Mouse (Mus musculus): Measurements from ENCODE around the gene Hist1h2ak.
A peak's percentile ranks its signal among the peaks of the same experiment; 100 is the strongest.
"Not testable (repeated sequence)": the region's sequence is repeated elsewhere in the genome, so short reads cannot be mapped to it uniquely, and the experiment has no call there.

Gene Hist1h2ak

DNA sequence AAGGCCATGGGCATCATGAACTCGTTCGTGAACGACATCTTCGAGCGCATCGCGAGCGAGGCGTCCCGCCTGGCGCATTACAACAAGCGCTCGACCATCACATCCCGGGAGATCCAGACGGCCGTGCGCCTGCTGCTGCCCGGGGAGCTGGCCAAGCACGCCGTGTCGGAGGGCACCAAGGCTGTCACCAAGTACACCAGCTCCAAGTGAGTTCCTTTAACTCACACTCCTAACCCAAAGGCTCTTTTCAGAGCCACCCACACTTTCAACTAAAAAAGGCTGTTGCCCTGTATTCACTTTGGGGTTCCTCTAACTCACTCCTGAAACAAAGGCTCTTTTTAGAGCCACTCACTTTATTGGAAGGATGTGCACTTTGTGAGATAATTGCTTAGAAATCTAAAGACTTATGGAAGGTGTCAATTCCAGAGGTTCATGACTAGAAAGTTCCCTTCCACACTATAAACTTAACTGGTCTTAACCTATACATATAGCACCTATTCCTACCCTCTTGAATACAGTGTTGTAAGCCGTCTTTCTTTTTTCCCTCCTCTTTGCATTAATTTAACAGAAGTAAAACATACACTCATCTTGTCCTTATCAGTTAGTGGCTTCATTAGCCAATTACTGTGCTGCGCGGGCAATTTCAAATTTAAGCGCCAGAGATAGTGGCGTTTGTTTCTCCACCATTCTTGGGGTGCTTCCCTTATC is 821 bp upstream of the Hist1h2ak start:
- peak; percentile 51 for DNase-seq

DNA sequence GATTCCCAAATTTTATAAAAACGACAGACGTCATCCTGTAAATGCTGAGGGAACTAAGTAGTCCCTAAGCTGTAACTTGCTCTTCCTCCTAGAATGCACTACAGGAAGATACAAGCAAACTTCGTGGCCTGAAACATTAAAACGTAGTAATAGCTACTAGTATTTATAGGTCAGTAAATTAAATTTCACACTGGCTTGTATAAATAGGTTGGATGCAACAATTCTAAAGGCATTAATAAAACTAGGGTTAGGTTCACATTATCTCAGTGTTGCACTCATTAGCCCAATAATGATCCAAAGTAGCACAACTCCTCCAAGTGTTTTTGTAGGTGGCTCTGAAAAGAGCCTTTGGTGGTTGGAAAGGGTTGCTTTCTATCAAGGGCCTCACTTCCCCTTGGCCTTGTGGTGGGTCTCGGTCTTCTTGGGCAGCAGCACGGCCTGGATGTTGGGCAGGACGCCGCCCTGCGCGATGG is 540 bp downstream of the Hist1h2ak start:
- DNase-seq: no peak

DNA sequence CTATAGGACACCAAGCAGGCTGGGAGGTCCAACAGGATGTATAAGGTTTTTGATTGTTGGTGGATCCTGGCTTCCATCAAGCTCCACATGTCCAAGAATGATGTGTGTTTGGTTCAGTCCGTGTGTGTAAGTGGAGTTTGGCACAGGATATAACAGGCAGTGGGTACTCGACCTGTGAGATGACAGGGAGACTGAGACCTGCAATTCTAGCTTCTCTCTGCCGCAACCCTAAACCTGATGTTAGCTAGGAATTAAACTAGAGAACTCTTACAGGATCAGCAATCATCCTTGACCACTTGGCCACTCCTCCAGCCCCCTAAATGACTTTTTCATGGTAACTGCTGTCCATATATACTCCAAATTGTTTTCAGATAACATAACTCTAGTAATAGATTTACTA is 1.3 kb downstream of the Hist1h2ak start:
- no peak for DNase-seq

DNA sequence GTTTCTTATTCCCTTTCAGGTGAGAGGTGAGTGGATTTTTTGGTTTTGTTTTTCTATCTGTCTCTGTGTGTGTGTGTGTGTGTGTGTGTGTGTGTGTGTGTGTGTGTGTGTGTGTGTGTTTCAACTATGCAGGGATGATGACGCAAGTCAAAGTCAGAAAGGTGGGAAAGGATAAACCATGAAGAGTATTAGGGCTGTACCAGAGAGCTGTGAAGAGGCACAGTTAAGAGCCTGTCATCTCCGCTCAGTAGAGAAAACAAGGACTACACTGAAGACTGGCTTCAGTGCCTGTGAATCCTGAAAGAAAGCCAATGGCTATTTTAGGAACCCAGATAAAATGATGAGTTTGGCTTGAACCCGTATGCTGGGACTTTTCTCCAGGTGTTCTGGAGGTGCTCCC is 1.8 kb downstream of the Hist1h2ak start:
- no peak for DNase-seq

DNA sequence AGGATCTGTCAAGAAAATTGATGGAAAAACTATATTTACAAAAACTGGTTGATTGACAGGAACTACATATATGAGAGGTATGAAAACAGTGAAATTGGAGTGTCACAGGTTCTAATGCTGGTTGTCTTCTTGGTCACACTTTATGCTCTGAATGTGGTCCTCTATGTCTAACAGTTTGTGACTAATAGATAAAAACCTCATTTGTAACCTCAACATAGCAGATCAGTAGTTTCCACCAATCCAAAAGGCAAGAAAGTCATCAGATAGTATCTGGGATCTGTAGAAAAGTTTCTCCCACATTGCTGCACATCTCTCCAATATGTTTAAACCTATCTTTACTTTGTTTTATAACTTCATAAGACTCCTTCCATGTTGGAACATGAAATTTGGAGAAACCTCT is 2.2 kb downstream of the Hist1h2ak start:
- DNase-seq: no peak

DNA sequence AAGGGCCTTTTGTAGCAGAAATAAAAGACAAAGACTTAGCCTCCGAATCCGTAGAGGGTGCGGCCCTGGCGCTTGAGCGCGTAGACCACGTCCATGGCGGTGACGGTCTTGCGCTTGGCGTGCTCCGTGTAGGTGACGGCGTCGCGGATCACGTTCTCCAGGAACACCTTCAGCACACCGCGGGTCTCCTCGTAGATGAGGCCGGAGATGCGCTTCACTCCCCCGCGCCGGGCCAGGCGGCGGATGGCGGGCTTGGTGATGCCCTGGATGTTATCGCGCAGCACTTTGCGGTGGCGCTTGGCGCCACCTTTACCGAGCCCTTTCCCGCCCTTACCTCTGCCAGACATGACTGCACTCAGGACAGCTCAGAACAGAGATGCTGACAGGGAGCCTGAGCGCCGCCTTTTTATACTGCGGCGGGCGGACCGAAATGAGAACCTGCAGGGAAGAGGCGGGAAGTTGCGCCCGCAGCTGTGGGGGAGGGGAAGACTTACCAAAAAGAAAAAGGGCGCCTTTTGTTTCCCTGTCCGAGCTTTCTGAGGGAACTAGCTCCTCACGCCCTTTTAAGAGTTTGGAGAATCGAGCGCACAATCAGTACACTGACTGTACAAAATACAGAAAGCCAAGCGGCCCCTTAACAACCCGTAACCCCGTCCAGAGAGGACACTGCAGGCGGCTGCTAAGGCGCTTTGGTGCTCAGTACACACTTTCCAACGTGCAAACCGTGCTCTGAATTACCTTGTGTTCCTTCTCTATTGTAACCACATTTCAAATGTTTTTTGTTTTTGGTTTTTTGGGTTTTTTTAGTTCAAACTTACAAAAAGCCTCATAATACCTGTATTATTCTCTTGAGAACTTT is 3.2 kb downstream of the Hist1h2ak start, which contains the start of gene Hist1h4k:
TSS of gene Hist1h4k (minus strand) at position 347 of the 859 bp plus-strand sequence.
- peak; percentile 93 for DNase-seq

DNA sequence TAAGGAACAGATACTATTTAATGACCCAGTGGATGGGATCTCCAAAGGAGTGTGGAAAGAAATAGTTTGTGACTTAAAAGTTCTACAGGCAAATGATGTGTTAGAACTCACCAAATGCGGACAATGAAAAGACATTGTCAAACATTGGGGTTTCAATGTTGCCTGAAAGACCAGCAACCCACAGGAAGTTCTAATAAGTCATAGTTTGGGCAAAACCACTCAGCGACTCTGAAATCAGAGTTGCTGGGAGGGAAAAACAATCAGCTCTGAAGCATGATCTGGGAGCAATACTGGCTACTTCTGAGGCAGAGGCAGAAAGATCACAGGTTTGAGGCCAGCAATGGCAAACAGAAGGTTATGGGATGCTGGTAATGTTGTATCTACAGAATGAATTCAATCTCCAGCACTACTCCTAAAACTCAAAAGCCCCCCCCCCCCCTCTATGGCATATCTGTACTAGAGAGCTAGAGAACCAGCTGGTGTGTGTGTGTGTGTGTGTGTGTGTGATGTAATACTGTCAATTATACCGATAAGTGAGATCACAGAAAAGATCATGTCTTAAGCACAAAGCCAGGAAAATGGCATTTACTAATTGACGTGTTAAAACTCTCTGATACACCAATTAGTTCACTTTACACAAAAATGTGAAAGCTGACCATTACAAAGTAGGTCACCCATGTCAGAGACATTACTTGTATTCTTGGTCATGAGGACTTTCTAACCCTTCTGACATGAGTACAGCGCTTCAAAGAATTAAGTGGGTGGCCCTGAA is 4.1 kb downstream of the Hist1h2ak start:
- DNase-seq: no peak

DNA sequence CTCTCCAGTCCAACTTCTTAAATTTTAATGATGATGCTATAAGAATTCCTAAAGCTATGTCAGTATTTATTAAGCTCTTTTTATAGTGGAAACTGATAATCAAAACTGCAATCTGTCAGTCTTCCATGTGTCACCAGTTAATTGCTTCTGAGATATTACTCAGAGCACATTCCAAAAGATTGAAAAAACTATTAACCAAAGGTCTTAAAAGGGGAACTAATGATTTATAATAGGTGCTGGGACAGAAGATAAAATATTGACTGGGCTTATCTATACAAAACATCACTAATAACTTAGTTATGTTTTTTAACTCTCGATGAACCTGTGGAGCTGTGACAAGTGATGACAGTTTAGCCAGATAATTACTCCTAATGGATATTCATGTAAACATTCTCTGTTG is 8.6 kb downstream of the Hist1h2ak start:
- DNase-seq: no peak

DNA sequence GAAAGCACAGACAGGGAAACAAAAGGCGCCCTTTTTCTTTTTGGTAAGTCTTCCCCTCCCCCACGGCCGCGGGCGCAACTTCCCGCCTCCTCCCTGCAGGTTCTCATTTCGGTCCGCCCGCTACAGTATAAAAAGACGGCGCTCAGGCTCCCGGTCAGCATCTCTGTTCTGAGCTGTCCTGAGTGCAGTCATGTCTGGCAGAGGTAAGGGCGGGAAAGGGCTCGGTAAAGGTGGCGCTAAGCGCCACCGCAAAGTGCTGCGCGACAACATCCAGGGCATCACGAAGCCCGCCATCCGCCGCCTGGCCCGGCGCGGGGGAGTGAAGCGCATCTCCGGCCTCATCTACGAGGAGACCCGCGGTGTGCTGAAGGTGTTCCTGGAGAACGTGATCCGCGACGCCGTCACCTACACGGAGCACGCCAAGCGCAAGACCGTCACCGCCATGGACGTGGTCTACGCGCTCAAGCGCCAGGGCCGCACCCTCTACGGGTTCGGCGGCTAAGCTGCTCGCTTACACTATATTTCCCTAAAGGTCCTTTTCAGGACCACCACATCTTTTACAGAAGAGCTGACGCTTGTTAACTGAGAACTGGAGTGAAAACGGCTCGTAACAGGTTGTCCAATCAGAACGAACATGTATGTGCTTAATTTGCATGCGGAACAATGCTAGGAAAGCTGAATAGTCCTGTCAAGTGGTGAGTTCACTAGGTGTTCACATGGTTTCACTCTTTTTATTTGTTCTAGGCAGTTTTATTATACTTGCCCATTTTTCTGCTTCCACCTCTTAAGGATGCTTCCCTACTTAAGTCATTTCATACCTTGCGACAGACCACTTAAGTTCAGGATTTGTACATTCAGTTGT is 18.5 kb downstream of the Hist1h2ak start, which contains the start of gene Hist1h4j:
TSS of gene Hist1h4j (plus strand) at position 159 of the 862 bp plus-strand sequence.
- peak; percentile 81 for DNase-seq

DNA sequence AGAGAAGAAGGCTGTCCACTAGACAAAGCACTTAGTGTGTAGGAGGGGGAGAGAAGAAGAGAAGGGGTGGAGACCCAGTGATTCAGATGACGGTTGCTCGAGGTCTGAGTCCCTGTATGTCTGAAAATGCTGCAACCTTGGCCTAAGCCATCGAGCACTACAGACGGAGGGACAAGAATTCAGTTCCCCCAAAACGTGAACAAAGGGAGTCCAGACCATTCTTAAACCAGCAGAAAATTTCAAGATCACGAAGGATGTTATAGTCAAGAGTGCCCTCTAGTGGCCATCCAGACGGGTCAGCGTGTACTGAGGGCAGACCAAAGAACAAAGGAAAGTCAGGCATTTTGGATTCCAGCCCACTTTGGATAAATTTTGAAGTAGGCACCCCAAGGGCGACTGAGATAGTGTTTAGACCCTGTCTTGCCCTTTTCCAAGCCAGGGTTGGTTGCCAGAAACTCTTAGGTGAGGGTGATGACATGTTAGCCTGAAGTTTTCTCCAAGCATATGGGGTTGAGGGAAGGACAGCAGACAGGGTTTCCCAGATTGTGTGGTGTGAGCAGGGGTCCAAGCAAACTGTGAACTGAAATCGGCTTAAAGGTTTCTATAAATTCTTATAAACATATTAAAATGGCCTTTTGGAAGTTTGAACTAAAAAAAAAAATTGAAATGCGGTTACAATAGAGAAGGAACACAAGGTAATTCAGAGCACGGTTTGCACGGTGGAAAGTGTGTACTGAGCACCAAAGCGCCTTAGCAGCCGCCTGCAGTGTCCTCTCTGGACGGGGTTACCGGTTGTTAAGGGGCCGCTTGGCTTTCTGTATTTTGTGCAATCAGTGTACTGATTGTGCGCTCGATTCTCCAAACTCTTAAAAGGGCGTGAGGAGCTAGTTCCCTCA is 19.4 kb downstream of the Hist1h2ak start:
- no peak for DNase-seq

DNA sequence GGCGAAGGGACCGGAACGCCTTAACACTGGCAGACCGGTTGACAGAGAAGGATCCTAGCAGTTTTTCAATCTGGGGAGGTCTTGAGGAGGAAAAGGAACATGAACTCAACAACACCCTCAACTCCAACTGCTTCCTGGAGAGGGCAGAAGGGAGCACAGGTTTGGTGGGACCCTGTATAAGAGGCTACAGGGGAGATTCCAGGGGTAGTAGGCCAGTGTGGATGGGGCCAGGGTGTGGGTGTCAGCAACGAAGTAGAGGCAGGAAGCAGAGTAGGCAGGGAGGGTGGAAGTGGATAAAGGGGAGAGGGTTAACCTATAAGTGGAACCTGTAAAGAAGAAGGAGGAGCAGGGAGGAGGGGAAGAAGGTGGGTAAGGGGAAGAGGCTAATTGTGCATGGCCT is 20.2 kb downstream of the Hist1h2ak start:
- DNase-seq: no peak

DNA sequence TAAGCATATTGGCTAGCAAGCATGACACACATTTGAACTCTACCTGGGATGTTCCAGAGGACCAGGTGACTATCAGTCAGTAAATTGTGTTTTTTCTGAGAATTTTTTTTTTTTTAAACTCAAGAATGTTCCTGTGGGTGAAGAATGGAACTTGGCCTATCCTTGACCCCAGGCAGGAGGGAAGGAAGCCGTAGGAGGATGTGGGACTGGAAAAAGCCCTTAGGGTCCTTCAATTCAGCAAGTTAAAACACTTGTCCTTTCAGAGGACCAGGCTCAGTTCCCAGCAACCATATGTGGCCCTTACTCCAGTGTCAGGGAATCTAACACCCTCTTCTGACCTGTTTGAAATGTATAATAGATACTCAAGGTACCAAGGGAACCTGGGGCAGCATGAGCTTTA is 24.1 kb downstream of the Hist1h2ak start:
- no peak for DNase-seq

DNA sequence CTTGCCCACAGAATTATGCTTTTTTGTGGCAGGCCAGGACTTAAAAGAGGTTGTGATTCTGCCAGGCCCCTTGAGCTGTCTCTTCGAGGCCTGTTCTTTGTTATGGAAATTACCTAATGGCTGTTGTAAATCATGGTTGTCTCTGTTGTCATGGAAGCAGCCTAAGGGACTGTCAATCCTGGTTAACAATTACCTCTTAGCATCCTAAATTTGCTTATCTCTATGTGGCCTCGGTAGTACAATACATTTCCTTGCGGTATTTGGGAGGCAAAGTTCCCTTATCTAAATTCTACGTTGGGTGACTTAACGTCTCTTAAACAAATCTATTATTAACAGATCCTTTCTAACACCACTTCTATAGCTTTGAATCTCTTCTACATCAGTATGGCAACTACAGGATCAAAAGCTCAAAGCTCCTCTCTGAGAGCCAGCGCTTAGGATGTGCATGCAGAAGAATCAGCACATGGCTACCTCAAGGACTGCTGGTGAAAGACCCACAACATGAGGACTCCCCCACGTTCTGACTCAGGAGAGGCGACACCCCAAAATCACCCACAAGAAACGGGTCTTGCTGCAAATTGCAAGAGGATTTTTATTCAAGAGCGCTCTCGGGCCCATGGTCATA is 25.6 kb downstream of the Hist1h2ak start:
- no peak for DNase-seq

DNA sequence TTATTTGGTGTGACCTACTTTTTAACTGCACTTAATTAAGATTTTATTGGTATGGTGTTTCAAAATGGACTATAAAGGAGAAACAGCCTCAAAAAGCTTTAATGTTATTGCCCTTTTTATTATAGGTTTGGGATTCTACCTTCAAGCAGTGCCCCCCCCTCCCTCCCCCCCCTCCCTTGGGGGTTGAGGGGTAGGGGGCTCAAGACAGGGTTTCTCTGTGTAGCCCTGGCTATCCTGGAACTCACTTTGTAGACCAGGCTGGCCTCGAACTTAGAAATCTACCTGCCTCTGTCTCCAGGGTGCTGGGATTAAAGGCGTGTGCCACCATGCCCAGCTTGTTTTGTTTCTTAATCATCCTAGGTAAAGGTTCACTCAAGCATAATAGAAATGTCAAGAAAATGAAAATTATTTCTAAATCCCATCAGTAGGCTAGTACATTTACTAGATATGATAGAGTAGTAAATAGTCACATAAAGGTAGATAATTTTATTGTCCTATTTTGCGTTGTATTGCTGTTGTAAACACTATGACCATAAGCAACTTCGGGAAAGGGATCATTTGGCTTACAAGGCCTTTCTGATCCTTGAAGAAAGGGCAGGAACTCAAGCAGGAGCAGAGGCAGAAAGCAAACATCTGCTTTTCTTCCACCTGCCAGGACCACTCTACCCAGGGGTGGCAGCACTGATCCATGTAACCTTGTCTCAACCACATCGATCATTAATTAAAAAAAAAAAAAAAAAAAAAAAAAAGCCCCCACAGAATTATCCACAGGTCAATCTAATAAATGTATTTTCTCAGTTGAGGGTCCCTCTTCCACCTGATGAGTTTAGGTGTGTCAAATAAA is 30.4 kb downstream of the Hist1h2ak start:
- no peak for DNase-seq

DNA sequence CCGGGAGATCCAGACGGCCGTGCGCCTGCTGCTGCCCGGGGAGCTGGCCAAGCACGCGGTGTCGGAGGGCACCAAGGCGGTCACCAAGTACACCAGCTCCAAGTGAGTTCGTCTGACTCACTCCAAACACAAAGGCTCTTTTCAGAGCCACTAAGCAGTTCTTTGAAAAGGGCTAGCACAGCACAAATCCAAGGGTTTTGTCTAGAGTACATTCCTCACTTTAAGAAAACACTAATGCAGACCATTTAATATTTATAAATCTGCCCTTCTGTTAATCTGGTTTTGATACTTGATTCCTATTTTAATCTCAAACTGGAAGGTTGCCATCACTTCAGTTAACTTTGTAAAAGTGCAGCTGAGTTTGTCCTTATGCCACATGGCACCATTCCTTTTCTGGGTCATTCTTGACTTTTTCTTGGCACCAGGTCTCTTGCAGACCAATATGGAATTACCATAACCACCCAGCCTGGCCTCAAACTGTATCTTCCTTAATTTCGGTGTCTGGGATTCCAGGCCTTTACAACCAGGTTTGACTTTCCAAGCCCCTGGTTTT is 31.2 kb downstream of the Hist1h2ak start:
- no peak for DNase-seq

DNA sequence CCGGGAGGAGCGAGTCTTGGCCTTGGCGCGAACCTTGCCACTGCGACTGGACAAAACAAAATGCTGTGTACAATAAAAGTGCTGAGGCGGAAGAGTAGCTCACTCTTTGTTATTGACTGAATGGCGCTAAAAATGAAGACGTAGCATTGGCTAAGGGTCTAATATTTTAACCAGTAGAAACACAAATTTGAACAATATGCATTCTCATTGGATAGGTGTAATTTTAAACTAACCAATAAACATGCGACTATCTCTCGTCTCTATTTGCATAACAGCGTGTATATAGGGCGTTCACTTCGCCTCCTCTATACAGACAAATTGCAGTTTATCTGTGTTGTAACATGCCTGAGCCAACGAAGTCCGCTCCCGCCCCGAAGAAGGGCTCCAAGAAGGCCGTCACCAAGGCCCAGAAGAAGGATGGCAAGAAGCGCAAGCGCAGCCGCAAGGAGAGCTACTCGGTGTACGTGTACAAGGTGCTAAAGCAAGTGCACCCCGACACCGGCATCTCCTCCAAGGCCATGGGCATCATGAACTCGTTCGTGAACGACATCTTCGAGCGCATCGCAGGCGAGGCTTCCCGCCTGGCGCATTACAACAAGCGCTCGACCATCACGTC is 31.8 kb downstream of the Hist1h2ak start, which contains the start of gene Hist1h2bm:
TSS of gene Hist1h2bm (plus strand) at position 288 of the 616 bp plus-strand sequence.
- not testable (repeated sequence) for DNase-seq

DNA sequence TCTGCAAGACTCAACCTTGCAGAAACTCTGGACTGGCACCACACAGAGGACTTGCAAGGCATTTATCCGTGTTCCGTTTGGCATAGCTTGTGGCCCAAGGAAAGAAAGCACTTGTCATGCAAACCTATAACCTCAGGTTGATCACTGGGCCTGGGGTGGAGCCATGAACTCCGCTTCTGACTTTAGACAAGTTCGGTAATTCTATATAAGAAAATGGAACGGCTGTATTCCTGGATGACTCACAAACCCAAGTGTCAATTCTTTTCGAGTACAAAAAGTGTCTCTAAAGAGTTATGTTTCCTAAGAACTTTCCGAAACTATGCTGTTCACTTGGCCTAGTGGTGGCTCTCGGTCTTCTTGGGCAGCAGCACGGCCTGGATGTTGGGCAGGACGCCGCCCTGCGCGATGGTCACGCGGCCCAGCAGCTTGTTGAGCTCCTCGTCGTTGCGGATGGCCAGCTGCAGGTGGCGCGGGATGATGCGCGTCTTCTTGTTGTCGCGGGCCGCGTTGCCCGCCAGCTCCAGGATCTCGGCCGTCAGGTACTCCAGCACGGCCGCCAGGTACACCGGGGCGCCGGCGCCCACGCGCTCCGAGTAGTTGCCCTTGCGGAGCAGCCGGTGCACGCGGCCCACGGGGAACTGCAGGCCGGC is 32.4 kb downstream of the Hist1h2ak start:
- DNase-seq: not testable (repeated sequence)

Data from right cerebral cortex, postnatal 4 days (tissue).